15 mouse cellular contexts compared by ENCODE assay signal in the genomic region with DNA sequence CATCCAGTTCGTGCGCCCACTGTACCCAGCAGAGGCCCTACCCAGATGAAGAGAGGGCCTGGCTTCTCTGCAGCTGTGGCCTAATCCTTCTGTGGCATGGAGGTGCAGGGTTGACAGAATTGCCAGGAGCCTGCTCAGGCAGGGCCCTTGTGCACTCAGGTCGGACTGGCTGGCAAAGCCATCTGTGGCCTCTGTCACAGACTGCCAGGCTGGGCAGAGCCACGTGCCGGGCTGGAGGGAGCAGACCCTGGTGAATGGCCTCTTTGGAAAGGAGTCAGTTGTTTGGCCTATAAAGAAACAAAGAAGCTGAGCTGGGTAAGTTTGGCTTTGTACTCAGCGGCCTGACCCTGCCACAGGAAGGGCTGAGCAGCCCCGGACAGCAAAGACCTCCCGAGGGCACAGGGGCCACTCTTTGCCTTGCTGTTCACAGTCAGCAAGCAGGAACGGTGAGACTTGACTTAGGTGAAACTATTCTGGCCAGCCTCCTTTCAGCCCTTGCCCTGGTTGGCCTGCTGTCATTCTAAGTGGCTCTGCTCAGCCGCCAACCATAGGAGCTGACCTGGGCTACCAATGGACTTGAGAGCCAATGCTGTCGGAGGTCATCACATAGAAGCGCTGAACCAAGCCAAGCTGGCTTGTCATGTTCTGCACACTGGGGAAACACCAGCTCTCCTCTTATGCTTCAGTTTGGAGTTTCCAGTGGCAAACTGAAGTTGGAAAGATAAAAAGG. TPM values are rescaled to one million over a fixed set of nuclear protein-coding genes. Genes with fewer than 3 reads are reported as not detected.
A peak's percentile ranks its signal among the peaks of the same experiment; 100 is the strongest.
DNase-seq lines count a peak whose midpoint lies in the region; ATAC-seq and TF ChIP-seq lines count a peak whose summit lies in the region.
"Had no signal": no experiment of that assay in that cellular context is flagged by ENCODE, and none has a peak within 500 bp of the region (broad histone marks: within the 10 kb centered on the region; RNA-seq: fewer than 3 reads in every experiment).

No protein-coding gene starts in this region.

- H3K4me1 ChIP-seq in hindbrain, embryonic 15.5 days (replicated peaks): peaks cover 9% of the 10 kb centered on the region
- 0 out of 2 replicates have a peak, but pooled peaks cover 7% of the 10 kb centered on the region for H3K4me1 ChIP-seq in hindbrain, embryonic 14.5 days (replicated peaks; ENCODE audit: control insufficient read depth, insufficient read depth, low read length)
- no peaks in the 10 kb centered on the region for H3K4me1 ChIP-seq in midbrain, postnatal 0 days (ENCODE audit: insufficient read depth, low read length)
- H3K4me1 ChIP-seq: kidney, embryonic 15.5 days had no signal

- no peak for TF ChIP-seq POLR2A in brain, embryonic 14.5 days (IDR thresholded peaks at IDR 0.05; ENCODE audit: borderline replicate concordance, extremely low read depth, insufficient read depth, insufficient read length, poor library complexity, severe bottlenecking)

- H3K9ac ChIP-seq in hindbrain, embryonic 15.5 days: no peak overlapping the region
- no peak overlapping the region for H3K9ac ChIP-seq in hindbrain, embryonic 14.5 days
- H3K9ac ChIP-seq in midbrain, postnatal 0 days (replicated peaks; ENCODE audit: low read length, poor library complexity, severe bottlenecking): no peak overlapping the region
- H3K9ac ChIP-seq: kidney, embryonic 15.5 days; liver, embryonic 14.5 days had no signal

- DNase-seq in hindbrain, embryonic 14.5 days (ENCODE audit: low spot score): no peak
- DNase-seq in retina, postnatal 1 day: peak; percentile 46
- DNase-seq in retina, embryonic 14.5 days (ENCODE audit: low spot score): no peak
- DNase-seq in brain, embryonic 14.5 days (ENCODE audit: low read depth): peak; percentile 39
- DNase-seq in midbrain, postnatal 0 days (ENCODE audit: low spot score): peak; percentile 51
- DNase-seq in natural killer cell, adult 2 months (ENCODE audit: low spot score in 2 of 2): no peak
- DNase-seq: heart, adult 11 months; lung, postnatal 10 days; right cerebral cortex, postnatal 14 days had no signal

- no peak overlapping the region for H3K27ac ChIP-seq in hindbrain, embryonic 15.5 days (replicated peaks)
- no peak overlapping the region for H3K27ac ChIP-seq in hindbrain, embryonic 14.5 days
- no peak overlapping the region for H3K27ac ChIP-seq in midbrain, postnatal 0 days (ENCODE audit: low read depth, low read length)
- H3K27ac ChIP-seq: kidney, embryonic 15.5 days; layer of hippocampus, adult 2 months; liver, embryonic 14.5 days had no signal

- TF ChIP-seq CTCF in brain, embryonic 14.5 days (IDR thresholded peaks at IDR 0.05; ENCODE audit: borderline replicate concordance, extremely low read depth, insufficient read depth, insufficient read length): no peak
- TF ChIP-seq CTCF in midbrain, postnatal 0 days (IDR thresholded peaks at IDR 0.05): no peak

- ATAC-seq in hindbrain, embryonic 15.5 days (ENCODE audit: low FRiP score, low read depth): peak; percentile 63; the same call in 1 of the 2 replicates
- ATAC-seq in hindbrain, embryonic 14.5 days (ENCODE audit: low FRiP score): no peak; the same call in 1 of the 2 replicates
- ATAC-seq in midbrain, postnatal 0 days (ENCODE audit: low FRiP score): no peak
- ATAC-seq: activated CD4-positive, CD25-positive, alpha-beta regulatory T cell, adult 4 months; inflammation-experienced regulatory T-cells, adult 6 months had no signal

- no peak overlapping the region for H3K4me3 ChIP-seq in hindbrain, embryonic 15.5 days
- no peak overlapping the region for H3K4me3 ChIP-seq in hindbrain, embryonic 14.5 days (replicated peaks; ENCODE audit: low read length)
- H3K4me3 ChIP-seq in midbrain, postnatal 0 days (ENCODE audit: low read depth, low read length): no peak overlapping the region
- H3K4me3 ChIP-seq: kidney, embryonic 15.5 days; layer of hippocampus, adult 2 months had no signal

- no peak overlapping the region for H3K4me2 ChIP-seq in hindbrain, embryonic 15.5 days
- no peak overlapping the region for H3K4me2 ChIP-seq in hindbrain, embryonic 14.5 days (replicated peaks)
- H3K4me2 ChIP-seq in midbrain, postnatal 0 days (ENCODE audit: low read depth, low read length, poor library complexity, severe bottlenecking): no peak overlapping the region
- H3K4me2 ChIP-seq: kidney, embryonic 15.5 days had no signal

- H3K36me3 ChIP-seq in hindbrain, embryonic 15.5 days: no peaks in the 10 kb centered on the region
- H3K36me3 ChIP-seq in hindbrain, embryonic 14.5 days (replicated peaks; ENCODE audit: control insufficient read depth, insufficient read depth): no peaks in the 10 kb centered on the region
- H3K36me3 ChIP-seq in midbrain, postnatal 0 days (ENCODE audit: insufficient read depth, low read length): no peaks in the 10 kb centered on the region
- H3K36me3 ChIP-seq: kidney, embryonic 15.5 days had no signal

- no peaks in the 10 kb centered on the region for H3K9me3 ChIP-seq in hindbrain, embryonic 15.5 days
- no peaks in the 10 kb centered on the region for H3K9me3 ChIP-seq in hindbrain, embryonic 14.5 days (ENCODE audit: control insufficient read depth, low read length)
- no peaks in the 10 kb centered on the region for H3K9me3 ChIP-seq in midbrain, postnatal 0 days (ENCODE audit: low read length)
- H3K9me3 ChIP-seq: kidney, embryonic 15.5 days had no signal

- WGBS in hindbrain, embryonic 15.5 days: 43% methylated on average over 12 of the region's 12 CpGs
- 49% methylated on average over 12 of the region's 12 CpGs for WGBS in hindbrain, embryonic 14.5 days
- WGBS in midbrain, postnatal 0 days: 53% methylated on average over 12 of the region's 12 CpGs

- peaks cover 18% of the 10 kb centered on the region; the same call in 1 of the 2 replicates for H3K27me3 ChIP-seq in hindbrain, embryonic 15.5 days
- 0 out of 2 replicates have a peak, but pooled peaks cover under 1% of the 10 kb centered on the region for H3K27me3 ChIP-seq in hindbrain, embryonic 14.5 days (ENCODE audit: control insufficient read depth, insufficient read depth, low read length)
- H3K27me3 ChIP-seq in midbrain, postnatal 0 days (ENCODE audit: insufficient read depth, low read length): peaks cover 11% of the 10 kb centered on the region; the same call in 1 of the 2 replicates

RNA-seq across cellular contexts. Expression of gene Tfap2c, which starts 31.3 kb away (rescaled TPM):
- 0.28 and 0.78 TPM in 2 replicates for polyA plus RNA-seq in hindbrain, embryonic 15.5 days (2015; fragmentation: Nextera tagmentation; extraction: Ambion mirVana)
- 0.28 and 0.30 TPM in 2 replicates for polyA plus RNA-seq in hindbrain, embryonic 14.5 days (2014; fragmentation: Nextera tagmentation; extraction: Ambion mirVana)
- polyA plus RNA-seq in brain, embryonic 14.5 days (2012; rRNA removed): 5.2 and 15.7 TPM in 2 replicates
- 0.24 TPM in 1 of 2 replicates, not detected in the other for total RNA-seq in midbrain, postnatal 0 days (2014; rRNA removed)
- not detected in 2 replicates for polyA plus RNA-seq in midbrain, postnatal 0 days (2015; fragmentation: Nextera tagmentation; extraction: Ambion mirVana)
- polyA plus RNA-seq: activated CD4-positive, CD25-positive, alpha-beta regulatory T cell, adult 4 months; inflammation-experienced regulatory T-cells, adult 6 months; liver, embryonic 14.5 days had no signal

Comparison
In these comparisons a context has a peak if more than half of its experiments do, and no peak if none do; other contexts are left out.
1. DNase-seq: peak in retina, postnatal 1 day (single experiment), brain, embryonic 14.5 days (single experiment) and midbrain, postnatal 0 days (single experiment); none in hindbrain, embryonic 14.5 days (single experiment), retina, embryonic 14.5 days (single experiment) and natural killer cell, adult 2 months (0 of 2).